Comparison of ENCODE assay signal across 27 mouse cellular contexts in the genomic region with DNA sequence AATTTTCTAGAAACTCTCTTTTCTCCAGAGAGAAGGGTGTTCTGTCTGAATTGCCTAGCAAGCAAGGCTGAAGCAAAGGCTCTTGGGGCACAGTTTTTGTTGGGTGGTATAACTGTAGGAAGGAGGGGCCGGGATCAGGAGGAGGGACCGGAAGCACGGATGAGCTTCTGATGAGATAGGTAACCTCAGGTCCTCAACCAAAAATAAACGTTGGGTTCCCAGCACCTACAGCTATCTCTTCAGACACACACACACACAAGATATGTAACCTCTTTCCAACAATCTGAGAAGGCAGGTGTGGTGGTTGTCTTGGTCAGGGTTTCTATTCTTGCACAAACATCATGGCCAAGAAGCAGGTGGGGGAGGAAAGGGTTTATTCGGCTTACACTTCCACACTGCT. TPM values are rescaled to one million over a fixed set of nuclear protein-coding genes. Genes with fewer than 3 reads are reported as not detected.
DNase-seq lines count a peak whose midpoint lies in the region; ATAC-seq and TF ChIP-seq lines count a peak whose summit lies in the region.
"Had no signal": no experiment of that assay in that cellular context is flagged by ENCODE, and none has a peak within 500 bp of the region (broad histone marks: within the 10 kb centered on the region; RNA-seq: fewer than 3 reads in every experiment).

No protein-coding gene starts in this region.

- WGBS in liver, postnatal 0 days (ENCODE audit: insufficient replicate concordance) = 40% methylated on average over 5 of the region's 5 CpGs
- 34% methylated on average over 5 of the region's 5 CpGs for WGBS in liver, embryonic 12.5 days (ENCODE audit: insufficient replicate concordance)
- 86% methylated on average over 5 of the region's 5 CpGs for WGBS in forebrain, embryonic 12.5 days

- DNase-seq in liver, postnatal 0 days = no peak
- DNase-seq in MEL (ENCODE audit: low read depth, low spot score) = peak; percentile 95
- DNase-seq in kidney, adult 18-20 months = no peak
- no peak for DNase-seq in gastrocnemius, adult 8-10 months (ENCODE audit: low spot score in 2 of 2)
- DNase-seq: adrenal gland, postnatal 10 days; adrenal gland, postnatal 25 days; cerebellum, adult 11 months; cerebellum, adult 18-20 months; cerebellum, adult 8-10 months; cerebellum, adult 9-11 months; cerebellum, postnatal 14 days; cerebellum, postnatal 36 days; embryo, embryonic 11 days; forebrain, postnatal 0 days had no signal

- no peak for ATAC-seq in liver, postnatal 0 days
- no peak for ATAC-seq in liver, embryonic 12.5 days
- ATAC-seq in megakaryocyte progenitor cell, adult 5-6 weeks (replicated peaks; ENCODE audit: poor library complexity) = peak; percentile 31
- no peak for ATAC-seq in forebrain, embryonic 12.5 days (ENCODE audit: low FRiP score)
- ATAC-seq: activated CD4-positive, CD25-positive, alpha-beta regulatory T cell, adult 4 months; forebrain, embryonic 13.5 days; forebrain, embryonic 15.5 days; forebrain, postnatal 0 days; Patski had no signal

- peaks cover 13% of the 10 kb centered on the region for H3K79me2 ChIP-seq in MEL (ENCODE audit: control insufficient read depth, insufficient read depth, low read length, poor library complexity)

- no peak for TF ChIP-seq RAD21 in MEL (IDR thresholded peaks at IDR 0.05; ENCODE audit: low read depth, low read length)

- no peak overlapping the region for H3K4me2 ChIP-seq in liver, postnatal 0 days (ENCODE audit: low read depth, low read length)
- H3K4me2 ChIP-seq in liver, embryonic 12.5 days = no peak overlapping the region
- H3K4me2 ChIP-seq in forebrain, embryonic 12.5 days = no peak overlapping the region
- H3K4me2 ChIP-seq: embryonic facial prominence, embryonic 13.5 days; embryonic facial prominence, embryonic 15.5 days; forebrain, embryonic 13.5 days; forebrain, embryonic 15.5 days had no signal

- 0 out of 2 replicates have a peak, but pooled peaks cover 2% of the 10 kb centered on the region for H3K27me3 ChIP-seq in liver, postnatal 0 days (ENCODE audit: insufficient read depth, low read length)
- peaks cover 5% of the 10 kb centered on the region for H3K27me3 ChIP-seq in liver, embryonic 12.5 days (replicated peaks)
- no peaks in the 10 kb centered on the region for H3K27me3 ChIP-seq in MEL (ENCODE audit: control insufficient read depth in 1 of 2, insufficient read depth in 2 of 2, low read length in 2 of 2)
- peaks cover 15% of the 10 kb centered on the region for H3K27me3 ChIP-seq in forebrain, embryonic 12.5 days
- H3K27me3 ChIP-seq: Patski had no signal

- H3K4me1 ChIP-seq in liver, postnatal 0 days (ENCODE audit: insufficient read depth) = peaks cover 7% of the 10 kb centered on the region; the same call in 1 of the 2 replicates
- peaks cover 36% of the 10 kb centered on the region for H3K4me1 ChIP-seq in liver, embryonic 12.5 days
- H3K4me1 ChIP-seq in MEL (ENCODE audit: control insufficient read depth in 1 of 2, insufficient read depth in 2 of 2, low read length in 2 of 2) = peaks cover 14 to 31% of the 10 kb centered on the region in 2 experiments
- H3K4me1 ChIP-seq in forebrain, embryonic 12.5 days = no peaks in the 10 kb centered on the region

- H3K4me3 ChIP-seq in liver, postnatal 0 days (ENCODE audit: low read depth, low read length) = no peak overlapping the region
- H3K4me3 ChIP-seq in liver, embryonic 12.5 days = no peak overlapping the region
- peak overlapping the region in 1 of 2 experiments; percentile 20; a peak in 2 of 4 replicates for H3K4me3 ChIP-seq in MEL (ENCODE audit: control insufficient read depth in 1 of 2, insufficient read depth in 1 of 2, low read depth in 2 of 2, low read length in 2 of 2)
- H3K4me3 ChIP-seq in forebrain, embryonic 12.5 days (replicated peaks) = no peak overlapping the region
- H3K4me3 ChIP-seq: embryonic facial prominence, embryonic 13.5 days; embryonic facial prominence, embryonic 15.5 days; erythroblast, embryonic 14.5 days; forebrain, embryonic 10.5 days; forebrain, embryonic 13.5 days; forebrain, embryonic 15.5 days had no signal

- no peak for TF ChIP-seq CTCF in liver, postnatal 0 days (IDR thresholded peaks at IDR 0.05; ENCODE audit: low read depth)
- TF ChIP-seq CTCF in MEL (IDR thresholded peaks at IDR 0.05 in 2 of 3, conservative IDR thresholded peaks at IDR 0.05 in 1 of 3; ENCODE audit: control insufficient read depth in 1 of 3, insufficient read depth in 1 of 3, low read depth in 2 of 3, low read length in 3 of 3, poor library complexity in 1 of 3, severe bottlenecking in 1 of 3) = no peak

- H3K9ac ChIP-seq in liver, postnatal 0 days (replicated peaks) = no peak overlapping the region
- H3K9ac ChIP-seq in liver, embryonic 12.5 days = no peak overlapping the region
- peak overlapping the region; percentile 49 for H3K9ac ChIP-seq in MEL (ENCODE audit: control insufficient read depth, low read depth, low read length, poor library complexity, severe bottlenecking)
- no peak overlapping the region for H3K9ac ChIP-seq in forebrain, embryonic 12.5 days
- H3K9ac ChIP-seq: embryonic facial prominence, embryonic 13.5 days; embryonic facial prominence, embryonic 15.5 days; forebrain, embryonic 13.5 days; forebrain, embryonic 15.5 days; forebrain, postnatal 0 days had no signal

- no peak overlapping the region for H3K27ac ChIP-seq in liver, postnatal 0 days (ENCODE audit: low read depth)
- H3K27ac ChIP-seq in liver, embryonic 12.5 days = no peak overlapping the region
- peak overlapping the region; percentile 82 for H3K27ac ChIP-seq in MEL (ENCODE audit: control insufficient read depth, low read depth, low read length)
- H3K27ac ChIP-seq in forebrain, embryonic 12.5 days = no peak overlapping the region
- H3K27ac ChIP-seq: embryonic facial prominence, embryonic 13.5 days; embryonic facial prominence, embryonic 15.5 days; forebrain, embryonic 10.5 days; forebrain, embryonic 13.5 days; forebrain, embryonic 15.5 days had no signal

- TF ChIP-seq POLR2A in MEL (IDR thresholded peaks at IDR 0.05; ENCODE audit: control insufficient read depth in 1 of 2, insufficient read depth in 1 of 2, low read depth in 1 of 2, low read length in 2 of 2, poor library complexity in 1 of 2) = peak in 1 of 2 experiments; percentile 67; a peak in 2 of 4 replicates

- H3K9me3 ChIP-seq in liver, postnatal 0 days (ENCODE audit: low read length) = no peaks in the 10 kb centered on the region
- H3K9me3 ChIP-seq in liver, embryonic 12.5 days (replicated peaks) = no peaks in the 10 kb centered on the region
- no peaks in the 10 kb centered on the region for H3K9me3 ChIP-seq in MEL (replicated peaks; ENCODE audit: insufficient read depth, low read length)
- H3K9me3 ChIP-seq in forebrain, embryonic 12.5 days = no peaks in the 10 kb centered on the region
- H3K9me3 ChIP-seq: embryonic facial prominence, embryonic 13.5 days; embryonic facial prominence, embryonic 15.5 days; forebrain, embryonic 10.5 days; forebrain, embryonic 13.5 days; forebrain, embryonic 15.5 days had no signal

- peak; percentile 35; the same call in 1 of the 2 replicates for TF ChIP-seq EP300 in liver, postnatal 0 days (IDR thresholded peaks at IDR 0.05; ENCODE audit: low read depth)
- peak; percentile 92 to 96 for TF ChIP-seq EP300 in MEL (IDR thresholded peaks at IDR 0.05; ENCODE audit: low read depth in 1 of 2, low read length in 2 of 2)

- no peaks in the 10 kb centered on the region for H3K36me3 ChIP-seq in liver, postnatal 0 days (replicated peaks; ENCODE audit: insufficient read depth, low read length)
- H3K36me3 ChIP-seq in liver, embryonic 12.5 days = no peaks in the 10 kb centered on the region
- peaks cover 0 to 31% of the 10 kb centered on the region in 2 experiments; a peak in 2 of 4 replicates for H3K36me3 ChIP-seq in MEL (ENCODE audit: control insufficient read depth in 1 of 2, insufficient read depth in 2 of 2, low read length in 2 of 2)
- no peaks in the 10 kb centered on the region for H3K36me3 ChIP-seq in forebrain, embryonic 12.5 days (replicated peaks)
- H3K36me3 ChIP-seq: embryonic facial prominence, embryonic 13.5 days; embryonic facial prominence, embryonic 15.5 days; forebrain, embryonic 10.5 days; forebrain, embryonic 15.5 days had no signal

TF ChIP-seq in MEL, 35 proteins besides CTCF, POLR2A, EP300 and RAD21 (continues in another document):
- TF ChIP-seq MYC (IDR thresholded peaks at IDR 0.05; ENCODE audit: low read depth, low read length) = no peak
- peak; percentile 59; the same call in 1 of the 2 replicates for TF ChIP-seq ELF1 (IDR thresholded peaks at IDR 0.05; ENCODE audit: low read depth, low read length)
- TF ChIP-seq TAL1 (IDR thresholded peaks at IDR 0.05; ENCODE audit: low read length) = peak; percentile 82
- TF ChIP-seq MYB (IDR thresholded peaks at IDR 0.05; ENCODE audit: low read depth, low read length) = peak; percentile 87
- TF ChIP-seq E2F4 (IDR thresholded peaks at IDR 0.05; ENCODE audit: borderline replicate concordance, low read depth, low read length) = no peak
- TF ChIP-seq ZKSCAN1 (IDR thresholded peaks at IDR 0.05; ENCODE audit: low read depth, low read length) = no peak
- peak; percentile 89 for TF ChIP-seq SIN3A (IDR thresholded peaks at IDR 0.05; ENCODE audit: low read length)
- no peak for TF ChIP-seq POLR2AphosphoS5 (IDR thresholded peaks at IDR 0.05; ENCODE audit: borderline replicate concordance, low read depth, low read length)

RNA-seq across cellular contexts. Expression of gene Golph3, which starts 4.0 kb away (rescaled TPM):
- 35.8 and 37.2 TPM in 2 replicates for polyA plus RNA-seq in liver, postnatal 0 days (2015; fragmentation: Nextera tagmentation; extraction: Ambion mirVana)
- polyA plus RNA-seq in liver, embryonic 12.5 days (2016; fragmentation: Nextera tagmentation; extraction: Ambion mirVana) = 79.8 and 82.7 TPM in 2 replicates
- total RNA-seq in MEL (2012; rRNA removed) = 99.2 and 113 TPM in 2 replicates
- polyA plus RNA-seq in MEL (2012; ENCODE audit: insufficient read depth in 1 of 2, insufficient read length in 2 of 2, low read depth in 1 of 2, low replicate concordance in 2 of 2, missing spikeins in 1 of 2) = 100 to 1,000 TPM in 1 of 2 experiments, 10 to 100 TPM in 1; 81.1 to 149 TPM
- total RNA-seq in megakaryocyte progenitor cell, adult 5-6 weeks (2015) = 110 and 118 TPM in 2 replicates
- 86.6 and 94.4 TPM in 2 replicates for total RNA-seq in megakaryocyte progenitor cell, adult 5-6 weeks (2017)
- 85.3 and 88.5 TPM in 2 replicates for polyA plus RNA-seq in forebrain, embryonic 12.5 days (2016; fragmentation: Nextera tagmentation; extraction: Ambion mirVana)
- total RNA-seq in gastrocnemius, adult 8-10 months (2022) = 10 to 100 TPM; 66.2 to 86.7 (median 75.1) TPM

RNA-seq across cellular contexts. Expression of gene 1810049J17Rik, which starts 4.4 kb away (rescaled TPM):
- polyA plus RNA-seq in liver, postnatal 0 days (2015; fragmentation: Nextera tagmentation; extraction: Ambion mirVana) = 0.79 and 1.1 TPM in 2 replicates
- polyA plus RNA-seq in liver, embryonic 12.5 days (2016; fragmentation: Nextera tagmentation; extraction: Ambion mirVana) = 1.2 and 1.9 TPM in 2 replicates
- total RNA-seq in MEL (2012; rRNA removed) = 17.9 and 23.9 TPM in 2 replicates
- not detected for polyA plus RNA-seq in MEL (2012; ENCODE audit: insufficient read depth in 1 of 2, insufficient read length in 2 of 2, low read depth in 1 of 2, low replicate concordance in 2 of 2, missing spikeins in 1 of 2)
- not detected in 2 replicates for total RNA-seq in megakaryocyte progenitor cell, adult 5-6 weeks (2015)
- 0.58 TPM in 1 of 2 replicates, not detected in the other for total RNA-seq in megakaryocyte progenitor cell, adult 5-6 weeks (2017)
- 1.1 TPM in 1 of 2 replicates, not detected in the other for polyA plus RNA-seq in forebrain, embryonic 12.5 days (2016; fragmentation: Nextera tagmentation; extraction: Ambion mirVana)
- total RNA-seq in gastrocnemius, adult 8-10 months (2022) = under 1 TPM in 1 of 4 experiments, not detected in 3; 0.72 TPM
- total RNA-seq: adrenal gland, postnatal 25 days; forebrain, postnatal 0 days had no signal
- polyA plus RNA-seq: activated CD4-positive, CD25-positive, alpha-beta regulatory T cell, adult 4 months; brain, embryonic 14.5 days; embryonic facial prominence, embryonic 11.5 days; embryonic facial prominence, embryonic 13.5 days; erythroblast, embryonic 14.5 days; forebrain, embryonic 10.5 days; forebrain, embryonic 13.5 days had no signal
